Mouse (Mus musculus) intestine, embryonic 14.5 days (tissue): ENCODE data around the gene Pgap2. TPM values are rescaled to one million over a fixed set of nuclear protein-coding genes. Genes with fewer than 3 reads are reported as not detected.

Experiments used
- ATAC-seq: fragments of 200-750 bp; cut with Nextera tagmentation; replicated peaks from 2 replicates; pipeline ENCODE4 v1.8.0; 2017; ENCODE audit warnings: low read depth, moderate number of reproducible peaks, moderate TSS enrichment, moderate library complexity; ENCODE audit not compliant: low FRiP score, low TSS enrichment
- DNase-seq: peaks from one replicate; pipeline ENCODE4 v3.0.0-alpha.2; 2018; ENCODE audit warnings: low spot score
- H3K27ac ChIP-seq: fragments of 300-500 bp; sonication (generic); 2 replicates; pipeline ENCODE4 v1.5.1; 2014; ENCODE audit warnings: low read depth, mild to moderate bottlenecking, control low read depth
- H3K27me3 ChIP-seq: fragments of 300-500 bp; sonication (generic); replicated peaks from 2 replicates; pipeline ENCODE4 v1.6.1; 2014; ENCODE audit warnings: low read length, control low read depth; ENCODE audit not compliant: control insufficient read depth, insufficient read depth
- H3K36me3 ChIP-seq: fragments of 300-500 bp; sonication (generic); 2 replicates; pipeline ENCODE4 v1.6.1; 2014; ENCODE audit warnings: low read length, control low read depth; ENCODE audit not compliant: control insufficient read depth, insufficient read depth
- H3K4me1 ChIP-seq: fragments of 300-500 bp; sonication (generic); replicated peaks from 2 replicates; pipeline ENCODE4 v1.6.1; 2014; ENCODE audit warnings: low read length, control low read depth, mixed read lengths; ENCODE audit not compliant: control insufficient read depth, insufficient read depth
- H3K4me2 ChIP-seq: fragments of 300-500 bp; sonication (generic); 2 replicates; pipeline ENCODE4 v1.6.1; 2014; ENCODE audit warnings: low read length
- H3K4me3 ChIP-seq: fragments of 300-500 bp; sonication (generic); 2 replicates; pipeline ENCODE4 v1.5.1; 2014; ENCODE audit warnings: low read depth, low read length, control low read depth, mixed read lengths
- H3K9ac ChIP-seq: fragments of 300-500 bp; sonication (generic); 2 replicates; pipeline ENCODE4 v1.6.1; 2014; ENCODE audit warnings: mild to moderate bottlenecking, low read length
- H3K9me3 ChIP-seq: fragments of 300-500 bp; sonication (generic); 2 replicates; pipeline ENCODE4 v1.6.1; 2016; ENCODE audit warnings: low read length, control low read depth; ENCODE audit not compliant: control insufficient read depth
- WGBS: fragments of 180-500 bp; shearing (Covaris S2); extraction: QIAGEN DNeasy Blood & Tissue Kit; methylation state at CpG from one replicate; pipeline ENCODE4 v1.1.7; 2014; 5-methylcytosine and 5-hydroxymethylcytosine counted together
- polyA plus RNA-seq: library from polyadenylated mRNA; unstranded; fragments of >200 nt; fragmentation: Nextera tagmentation; extraction: Ambion mirVana; gene quantifications from 2 replicates; pipeline ENCODE4 v1.2.1, GENCODE M21; 2014

The Pgap2 gene
- 88.9 and 92.6 TPM in 2 replicates for polyA plus RNA-seq

GRCm38 (mm10) chr7:102209756-102210721, at the start of gene Pgap2, which contains the start of gene Nup98:
Pgap2 (plus strand) TSS chr7:102210208.
Nup98 (minus strand) TSS chr7:102210176.
- Histone ChIP-seq H3K4me1 (peaks cover 12% of the 10 kb centered on the region), H3K27me3 (no peaks in the 10 kb centered on the region), H3K4me3 (peak within 1 kb of the TSS; percentile 82), H3K4me2 (peak within 1 kb of the TSS; percentile 91), H3K9me3 (no peaks in the 10 kb centered on the region), H3K9ac (peak within 1 kb of the TSS; percentile 75), H3K27ac (peak within 1 kb of the TSS; percentile 89), H3K36me3 (no peaks in the 10 kb centered on the region)
- ATAC-seq (peak; percentile 99), DNase-seq (peak; percentile 97)
- WGBS: under 1% methylated on average over 83 of the region's 87 CpGs

GRCm38 (mm10) chr7:102170300-102170699, 39.7 kb upstream of the Pgap2 start:
- no peak overlapping the region for H3K4me2 ChIP-seq
- no peak overlapping the region for H3K27ac ChIP-seq
- DNase-seq: no peak
- no peaks in the 10 kb centered on the region for H3K27me3 ChIP-seq
- H3K4me3 ChIP-seq: no peak overlapping the region
- no peaks in the 10 kb centered on the region for H3K4me1 ChIP-seq
- peaks cover 57% of the 10 kb centered on the region for H3K36me3 ChIP-seq
- no peaks in the 10 kb centered on the region for H3K9me3 ChIP-seq
- H3K9ac ChIP-seq: no peak overlapping the region
- ATAC-seq: no peak

- 77% methylated on average over 3 of the region's 3 CpGs for WGBS
- Histone ChIP-seq H3K9me3 (no peaks in the 10 kb centered on the region), H3K27ac (no peak overlapping the region), H3K4me1 (no peaks in the 10 kb centered on the region), H3K4me3 (no peak overlapping the region), H3K9ac (no peak overlapping the region), H3K27me3 (no peaks in the 10 kb centered on the region), H3K36me3 (peaks cover 89% of the 10 kb centered on the region), H3K4me2 (no peak overlapping the region)
- DNase-seq (no peak), ATAC-seq (no peak)
These were observed 26.2 kb upstream of the Pgap2 start for GRCm38 (mm10) chr7:102183849-102184248.

GRCm38 (mm10) chr7:102192356-102192755, 17.7 kb upstream of the Pgap2 start:
- no peak for DNase-seq
- no peak overlapping the region for H3K4me2 ChIP-seq
- H3K9ac ChIP-seq: no peak overlapping the region
- H3K4me1 ChIP-seq: no peaks in the 10 kb centered on the region
- H3K4me3 ChIP-seq: no peak overlapping the region
- no peak for ATAC-seq
- H3K36me3 ChIP-seq: peaks cover 69% of the 10 kb centered on the region
- no peaks in the 10 kb centered on the region for H3K9me3 ChIP-seq
- 97% methylated on average over 1 of the region's 1 CpGs for WGBS
- no peak overlapping the region for H3K27ac ChIP-seq
- no peaks in the 10 kb centered on the region for H3K27me3 ChIP-seq

- Histone ChIP-seq H3K9ac (no peak overlapping the region), H3K4me1 (0 out of 2 replicates have a peak, but pooled peaks cover 5% of the 10 kb centered on the region), H3K36me3 (peaks cover 6% of the 10 kb centered on the region; the same call in 1 of the 2 replicates), H3K4me3 (no peak overlapping the region), H3K27ac (no peak overlapping the region), H3K9me3 (no peaks in the 10 kb centered on the region), H3K27me3 (no peaks in the 10 kb centered on the region), H3K4me2 (no peak overlapping the region)
- 83% methylated on average over 3 of the region's 3 CpGs for WGBS
- ATAC-seq (no peak), DNase-seq (no peak)
These were observed 9.4 kb upstream of the Pgap2 start for GRCm38 (mm10) chr7:102200576-102200975.

GRCm38 (mm10) chr7:102200996-102201785, 8.8 kb upstream of the Pgap2 start:
- no peak overlapping the region for H3K4me3 ChIP-seq
- 0 out of 2 replicates have a peak, but pooled peaks cover 5% of the 10 kb centered on the region for H3K4me1 ChIP-seq
- no peaks in the 10 kb centered on the region for H3K27me3 ChIP-seq
- peaks cover 6% of the 10 kb centered on the region; the same call in 1 of the 2 replicates for H3K36me3 ChIP-seq
- H3K27ac ChIP-seq: no peak overlapping the region
- H3K9ac ChIP-seq: no peak overlapping the region
- no peaks in the 10 kb centered on the region for H3K9me3 ChIP-seq
- H3K4me2 ChIP-seq: no peak overlapping the region
- ATAC-seq (no peak), DNase-seq (no peak)

- Histone ChIP-seq H3K27ac (no peak overlapping the region), H3K4me3 (no peak overlapping the region), H3K36me3 (peaks cover 6% of the 10 kb centered on the region; the same call in 1 of the 2 replicates), H3K27me3 (no peaks in the 10 kb centered on the region), H3K4me1 (peaks cover 15% of the 10 kb centered on the region), H3K4me2 (no peak overlapping the region), H3K9ac (no peak overlapping the region), H3K9me3 (no peaks in the 10 kb centered on the region)
- ATAC-seq (no peak), DNase-seq (no peak)
- 64% methylated on average over 3 of the region's 3 CpGs for WGBS
These were observed 5.6 kb upstream of the Pgap2 start for GRCm38 (mm10) chr7:102204296-102204857.

- H3K9me3 ChIP-seq: no peaks in the 10 kb centered on the region
- DNase-seq (no peak), ATAC-seq (no peak)
- peaks cover 15% of the 10 kb centered on the region for H3K4me1 ChIP-seq
- H3K36me3 ChIP-seq: peaks cover 6% of the 10 kb centered on the region; the same call in 1 of the 2 replicates
- no peak overlapping the region for H3K4me3 ChIP-seq
- WGBS: 72% methylated on average over 1 of the region's 1 CpGs
- H3K27me3 ChIP-seq: no peaks in the 10 kb centered on the region
- no peak overlapping the region for H3K4me2 ChIP-seq
- no peak overlapping the region for H3K9ac ChIP-seq
- H3K27ac ChIP-seq: no peak overlapping the region
These were observed 4.4 kb upstream of the Pgap2 start for GRCm38 (mm10) chr7:102205646-102206045.
